Mouse (Mus musculus) limb, embryonic 14.5 days (tissue): ENCODE results near the gene Elmsan1. TPM values are rescaled to one million over a fixed set of nuclear protein-coding genes. Genes with fewer than 3 reads are reported as not detected.

Experiments used
- ATAC-seq: fragments of 200-750 bp; cut with Nextera tagmentation; 2 replicates; pipeline ENCODE4 v1.8.0; 2017; ENCODE audit warnings: low read depth, moderate number of reproducible peaks, moderate TSS enrichment; ENCODE audit not compliant: low FRiP score
- DNase-seq: peaks from one replicate; pipeline ENCODE4 v3.0.0-alpha.2; 2015; ENCODE audit warnings: low spot score
- H3K27ac ChIP-seq: fragments of 300-500 bp; sonication (generic); replicated peaks from 2 replicates; pipeline ENCODE4 v1.5.1; 2014; ENCODE audit warnings: low read depth, mild to moderate bottlenecking, low read length, moderate library complexity, mixed read lengths
- H3K27me3 ChIP-seq: fragments of 300-500 bp; sonication (generic); 2 replicates; pipeline ENCODE4 v1.6.1; 2014; ENCODE audit warnings: low read length, mixed read lengths; ENCODE audit not compliant: control insufficient read depth, insufficient read depth
- H3K36me3 ChIP-seq: fragments of 300-500 bp; sonication (generic); 2 replicates; pipeline ENCODE4 v1.6.1; 2014; ENCODE audit warnings: mild to moderate bottlenecking, low read length, moderate library complexity, mixed read lengths; ENCODE audit not compliant: control insufficient read depth, insufficient read depth
- H3K4me1 ChIP-seq: fragments of 300-500 bp; sonication (generic); 2 replicates; pipeline ENCODE4 v1.6.1; 2014; ENCODE audit warnings: antibody characterized with exemption, low read length, mixed read lengths; ENCODE audit not compliant: control insufficient read depth, insufficient read depth
- H3K4me2 ChIP-seq: fragments of 300-500 bp; sonication (generic); replicated peaks from 2 replicates; pipeline ENCODE4 v1.6.1; 2014; ENCODE audit warnings: low read depth, mild to moderate bottlenecking, low read length, moderate library complexity; ENCODE audit not compliant: severe bottlenecking
- H3K4me3 ChIP-seq: fragments of 300-500 bp; sonication (generic); replicated peaks from 2 replicates; pipeline ENCODE4 v1.5.1; 2014; ENCODE audit warnings: low read length
- H3K9ac ChIP-seq: fragments of 300-500 bp; sonication (generic); 2 replicates; pipeline ENCODE4 v1.6.1; 2014; ENCODE audit warnings: mild to moderate bottlenecking, low read depth, low read length, moderate library complexity; ENCODE audit not compliant: severe bottlenecking
- H3K9me3 ChIP-seq: fragments of 300-500 bp; sonication (generic); 2 replicates; pipeline ENCODE4 v1.6.1; 2016; ENCODE audit warnings: low read length; ENCODE audit not compliant: control insufficient read depth
- POLR2A ChIP-seq: fragments of 200-500 bp; IDR thresholded peaks from 2 replicates; pipeline ENCODE4 v1.8.0; 2012; ENCODE audit warnings: inconsistent platforms, mild to moderate bottlenecking, moderate library complexity, borderline replicate concordance; ENCODE audit not compliant: insufficient read depth, insufficient read length; ENCODE audit errors: extremely low read depth
- WGBS: fragments of 180-500 bp; shearing (Covaris S2); extraction: QIAGEN DNeasy Blood & Tissue Kit; methylation state at CpG from one replicate; pipeline ENCODE4 v1.1.7; 2014; 5-methylcytosine and 5-hydroxymethylcytosine counted together
- polyA plus RNA-seq, 2 experiments: library from polyadenylated mRNA; depleted of rRNA in 1 of 2; stranded (reverse) in 1 of 2; unstranded in 1 of 2; fragments of >200 nt; fragmentation: Nextera tagmentation in 1 of 2; extraction: Ambion mirVana in 1 of 2; gene quantifications; 2 replicates each; pipeline versions ENCODE4 v1.2.1 to v1.2.3; 2012 to 2014

Elmsan1 gene
- polyA plus RNA-seq, 2 experiments, result 11.8 to 14.4 TPM

DNA sequence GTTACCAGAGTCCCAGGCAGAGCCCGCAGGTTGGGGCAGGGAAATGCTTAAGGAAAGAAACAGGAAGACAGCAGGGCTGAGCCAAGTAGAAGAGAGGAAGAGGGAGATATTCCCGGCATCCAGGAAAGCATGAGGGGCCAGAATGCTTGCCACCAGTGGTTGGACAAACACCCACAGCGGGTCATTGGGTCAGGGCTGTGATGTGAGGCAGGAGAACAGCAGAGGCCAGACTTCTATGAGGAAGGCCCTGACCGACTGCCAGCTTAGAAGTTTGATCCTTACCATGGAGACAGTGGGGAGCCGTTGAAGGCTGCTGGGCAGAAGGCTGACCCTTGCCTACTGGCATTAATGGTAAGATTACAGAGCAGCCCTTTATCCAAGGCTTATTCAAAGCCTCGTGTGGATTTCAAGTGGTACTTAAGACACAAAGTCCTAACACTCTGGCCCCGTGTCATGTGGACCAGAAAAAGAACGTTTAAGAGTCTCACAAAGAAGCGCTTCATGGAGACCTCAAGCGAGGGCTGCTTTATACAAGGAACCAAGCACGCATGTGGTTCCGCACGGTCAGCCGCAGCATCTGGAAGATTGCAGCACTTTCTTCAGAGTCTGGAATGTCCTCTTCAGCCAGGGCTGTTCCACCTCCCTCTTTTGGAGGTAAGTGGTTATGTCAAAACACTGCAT, 4.0 kb downstream of the Elmsan1 start:
- Histone ChIP-seq H3K9ac (no peak overlapping the region; the same call in 1 of the 2 replicates), H3K4me1 (peaks cover 57% of the 10 kb centered on the region), H3K36me3 (peaks cover 16% of the 10 kb centered on the region), H3K27me3 (no peaks in the 10 kb centered on the region), H3K27ac (peak overlapping the region; percentile 8), H3K4me2 (0 out of 2 replicates have a peak overlapping the region, but pooled peaks have one; percentile 17), H3K9me3 (no peaks in the 10 kb centered on the region), H3K4me3 (no peak overlapping the region)
- TF ChIP-seq POLR2A, result no peak
- no peak for DNase-seq
- WGBS, result 36% methylated on average over 14 of the region's 14 CpGs
- ATAC-seq, result peak; percentile 31

DNA sequence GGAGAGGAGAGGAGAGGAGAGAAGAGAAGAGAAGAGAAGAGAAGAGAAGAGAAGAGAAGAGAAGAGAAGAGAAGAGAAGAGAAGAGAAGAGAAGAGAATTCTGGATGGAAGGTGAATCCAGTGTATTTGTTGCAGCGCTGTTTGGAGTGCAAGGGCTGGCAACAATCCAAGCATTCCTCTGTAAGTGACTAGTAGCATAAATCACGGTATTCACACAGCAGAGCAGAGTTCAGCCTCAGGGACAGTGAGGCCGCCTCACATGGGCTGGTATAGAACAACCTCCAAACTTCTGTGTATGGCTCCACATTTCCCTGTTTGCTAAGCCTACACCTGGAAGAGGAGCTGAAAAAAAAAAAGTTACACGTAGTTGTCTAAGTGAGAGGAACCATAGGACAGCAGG, 6.4 kb downstream of the Elmsan1 start:
- Histone ChIP-seq H3K9me3 (no peaks in the 10 kb centered on the region), H3K27ac (no peak overlapping the region), H3K36me3 (peaks cover 21% of the 10 kb centered on the region), H3K4me1 (peaks cover 59% of the 10 kb centered on the region), H3K27me3 (no peaks in the 10 kb centered on the region), H3K9ac (no peak overlapping the region), H3K4me3 (no peak overlapping the region), H3K4me2 (no peak overlapping the region)
- TF ChIP-seq POLR2A, result no peak
- ATAC-seq, result no peak
- DNase-seq, result peak; percentile 87
- 29% methylated on average over 4 of the region's 4 CpGs for WGBS

DNA sequence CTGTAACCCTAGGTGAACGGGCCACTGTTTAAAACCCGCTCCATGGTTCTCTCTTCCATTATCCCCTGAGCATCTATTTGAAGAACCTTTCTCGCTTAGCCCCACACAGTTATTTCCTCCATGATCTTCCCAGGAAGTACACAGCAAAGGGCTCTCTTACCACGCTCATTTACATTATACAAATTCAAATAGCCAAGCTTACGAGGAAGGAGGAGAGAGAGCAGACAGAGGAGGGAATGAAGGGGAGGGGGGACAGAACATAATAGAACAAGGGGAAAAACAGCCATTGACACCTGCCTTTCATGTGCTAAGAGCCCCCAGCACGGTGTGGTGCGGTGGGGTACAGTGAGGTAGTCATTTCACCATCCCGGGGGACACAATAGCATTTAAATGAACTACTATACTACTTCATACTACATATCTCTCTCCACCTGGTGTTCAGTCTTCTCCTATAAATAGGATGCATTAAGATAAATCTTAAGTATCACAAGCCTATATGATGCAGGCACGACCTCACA, 7.6 kb downstream of the Elmsan1 start:
- H3K4me2 ChIP-seq, result no peak overlapping the region
- H3K9me3 ChIP-seq, result no peaks in the 10 kb centered on the region
- 66% methylated on average over 9 of the region's 9 CpGs for WGBS
- DNase-seq (no peak), ATAC-seq (no peak)
- H3K4me1 ChIP-seq, result peaks cover 58% of the 10 kb centered on the region
- H3K9ac ChIP-seq, result no peak overlapping the region
- H3K36me3 ChIP-seq, result peaks cover 21% of the 10 kb centered on the region
- no peaks in the 10 kb centered on the region for H3K27me3 ChIP-seq
- H3K4me3 ChIP-seq, result no peak overlapping the region
- no peak for TF ChIP-seq POLR2A
- no peak overlapping the region for H3K27ac ChIP-seq

DNA sequence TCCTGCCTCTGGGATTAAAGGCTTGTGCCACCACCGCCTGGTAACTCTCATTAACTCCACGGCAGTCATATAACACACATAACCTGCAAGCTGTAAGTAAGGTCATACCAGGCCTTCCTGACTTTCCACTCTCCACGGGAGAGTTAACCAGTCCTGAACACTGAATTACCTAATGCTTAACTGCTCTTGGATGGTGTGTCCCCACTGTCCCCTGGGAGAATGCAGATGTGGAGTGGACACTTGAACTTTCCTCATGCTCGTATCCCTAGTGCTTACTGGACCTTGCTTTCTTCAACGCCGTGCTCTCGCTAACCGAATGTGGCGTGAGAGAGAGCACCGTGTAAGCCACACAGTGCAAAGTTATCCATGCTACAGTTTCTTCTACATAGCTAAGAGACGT, 8.4 kb downstream of the Elmsan1 start:
- no peaks in the 10 kb centered on the region for H3K9me3 ChIP-seq
- H3K27me3 ChIP-seq, result no peaks in the 10 kb centered on the region
- ATAC-seq, result no peak
- WGBS, result 78% methylated on average over 11 of the region's 11 CpGs
- no peak for DNase-seq
- peaks cover 21% of the 10 kb centered on the region for H3K36me3 ChIP-seq
- no peak overlapping the region for H3K9ac ChIP-seq
- H3K27ac ChIP-seq, result no peak overlapping the region
- peaks cover 50% of the 10 kb centered on the region for H3K4me1 ChIP-seq
- TF ChIP-seq POLR2A, result no peak
- no peak overlapping the region for H3K4me2 ChIP-seq
- H3K4me3 ChIP-seq, result no peak overlapping the region

- Histone ChIP-seq H3K4me3 (no peak overlapping the region), H3K27ac (no peak overlapping the region), H3K36me3 (peaks cover 17% of the 10 kb centered on the region), H3K4me1 (peaks cover 40% of the 10 kb centered on the region), H3K27me3 (no peaks in the 10 kb centered on the region), H3K9ac (no peak overlapping the region), H3K9me3 (no peaks in the 10 kb centered on the region), H3K4me2 (no peak overlapping the region)
- ATAC-seq (no peak), DNase-seq (no peak)
- WGBS, result 85% methylated on average over 11 of the region's 11 CpGs
- TF ChIP-seq POLR2A, result no peak
These were observed 9.6 kb downstream of the Elmsan1 start for GRCm38 (mm10) chr12:84209093-84209492.
